Mouse (Mus musculus) bone marrow, adult 2 months (tissue): ENCODE data around the gene Per1.

Experiments
- CTCF ChIP-seq: fragments of 200-500 bp; IDR thresholded peaks from 2 replicates; pipeline ENCODE4 v1.5.1; 2011; ENCODE audit warnings: low read length, control low read depth; ENCODE audit not compliant: control insufficient read depth, insufficient read depth
- POLR2A ChIP-seq: fragments of 200-500 bp; IDR thresholded peaks from 2 replicates; pipeline ENCODE4 v1.6.1; 2011; ENCODE audit warnings: low read depth, mild to moderate bottlenecking, control low read depth, low read length, borderline replicate concordance; ENCODE audit not compliant: control insufficient read depth

GRCm38 (mm10) chr11:69086390-69086789, 8.6 kb upstream of the Per1 start:
- TF ChIP-seq CTCF (no peak), POLR2A (no peak)
